Mouse (Mus musculus) kidney, adult 2 months (tissue): ENCODE data around the gene Efna3.

ENCODE experiments used
- CTCF ChIP-seq: fragments of 200-500 bp; conservative IDR thresholded peaks from 2 replicates; pipeline ENCODE4 v1.5.1; 2011; ENCODE audit warnings: low read depth, mild to moderate bottlenecking, control low read depth, low read length, moderate library complexity, mixed read lengths; ENCODE audit not compliant: insufficient read depth, insufficient read length
- POLR2A ChIP-seq: fragments of 200-500 bp; IDR thresholded peaks from one replicate; pipeline ENCODE4 v1.6.1; 2011; ENCODE audit warnings: low read depth, low read length, control low read depth

DNA sequence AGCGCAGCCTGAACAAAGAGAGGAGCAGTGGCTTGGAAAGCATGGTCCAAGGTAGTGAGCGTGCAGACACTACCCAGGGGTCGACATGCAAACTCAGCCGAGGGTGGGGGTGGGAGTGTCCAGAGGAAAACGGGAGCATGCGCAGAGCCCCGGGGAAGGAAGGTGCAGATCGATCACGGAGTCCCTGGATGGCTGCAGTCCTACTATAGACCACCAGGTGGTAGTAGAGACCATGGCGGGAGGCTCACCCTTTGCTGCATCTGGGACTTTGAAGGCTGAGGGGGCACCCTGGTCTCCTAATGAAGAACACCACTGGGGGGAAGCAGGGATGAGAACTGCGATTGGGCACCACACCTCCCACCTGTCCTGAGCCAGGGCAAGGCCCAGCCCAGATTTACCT lies 17.7 kb upstream of the Efna3 start:
- TF ChIP-seq CTCF (peak; percentile 97), POLR2A (no peak)
